Mouse (Mus musculus) cerebellum, adult (tissue): ENCODE results near the gene Tcp11l2.

Experiments used
- ATAC-seq: cut with Nextera tagmentation; 2 replicates; pipeline ENCODE4 v1.9.2; 2017; ENCODE audit warnings: mild to moderate bottlenecking, moderate library complexity, mixed read lengths; ENCODE audit not compliant: insufficient number of reproducible peaks, low FRiP score, low TSS enrichment

Gene Tcp11l2

GRCm38 (mm10) chr10:84592745-84593144 is 16.3 kb downstream of the Tcp11l2 start:
- ATAC-seq, result no peak

- no peak for ATAC-seq
Measured at GRCm38 (mm10) chr10:84597127-84597785, 20.8 kb downstream of the Tcp11l2 start.

GRCm38 (mm10) chr10:84598172-84598571 is 21.7 kb downstream of the Tcp11l2 start:
- no peak for ATAC-seq

- no peak for ATAC-seq
Measured at GRCm38 (mm10) chr10:84600136-84600535, 23.7 kb downstream of the Tcp11l2 start.

- no peak for ATAC-seq
Measured at GRCm38 (mm10) chr10:84604335-84604734, 27.9 kb downstream of the Tcp11l2 start.

GRCm38 (mm10) chr10:84608361-84608760 is 31.9 kb downstream of the Tcp11l2 start:
- ATAC-seq, result no peak

GRCm38 (mm10) chr10:84610324-84610723 is 33.9 kb downstream of the Tcp11l2 start:
- no peak for ATAC-seq

- ATAC-seq, result no peak
Measured at GRCm38 (mm10) chr10:84610783-84611182, 34.4 kb downstream of the Tcp11l2 start.

- ATAC-seq, result no peak
Measured at GRCm38 (mm10) chr10:84611664-84612063, 35.2 kb downstream of the Tcp11l2 start.

- ATAC-seq, result no peak
Measured at GRCm38 (mm10) chr10:84612281-84612680, 35.9 kb downstream of the Tcp11l2 start.

- ATAC-seq, result no peak
Measured at GRCm38 (mm10) chr10:84613366-84613765, 36.9 kb downstream of the Tcp11l2 start.

- ATAC-seq, result no peak
Measured at GRCm38 (mm10) chr10:84615076-84615475, 38.6 kb downstream of the Tcp11l2 start.

GRCm38 (mm10) chr10:84621826-84622790 is 45.7 kb downstream of the Tcp11l2 start, which contains the start of gene Polr3b:
Gene Polr3b, plus strand, starts transcription at chr10:84622292.
- ATAC-seq, result peak; percentile 96

GRCm38 (mm10) chr10:84631182-84631581 is 54.8 kb downstream of the Tcp11l2 start:
- ATAC-seq, result no peak

GRCm38 (mm10) chr10:84632005-84632404 is 55.6 kb downstream of the Tcp11l2 start:
- no peak for ATAC-seq

GRCm38 (mm10) chr10:84636656-84637055 is 60.2 kb downstream of the Tcp11l2 start:
- no peak for ATAC-seq

GRCm38 (mm10) chr10:84638382-84638781 is 62.0 kb downstream of the Tcp11l2 start:
- ATAC-seq, result no peak

- no peak for ATAC-seq
Measured at GRCm38 (mm10) chr10:84639525-84640287, 63.3 kb downstream of the Tcp11l2 start.

- no peak for ATAC-seq
Measured at GRCm38 (mm10) chr10:84640861-84641260, 64.4 kb downstream of the Tcp11l2 start.

- no peak for ATAC-seq
Measured at GRCm38 (mm10) chr10:84641576-84641975, 65.2 kb downstream of the Tcp11l2 start.

- ATAC-seq, result no peak
Measured at GRCm38 (mm10) chr10:84645940-84646339, 69.5 kb downstream of the Tcp11l2 start.
